Mouse (Mus musculus) neural tube, embryonic 11.5 days (tissue): ENCODE results near the gene Iqck. TPM values are rescaled to one million over a fixed set of nuclear protein-coding genes. Genes with fewer than 3 reads are reported as not detected.
A peak's percentile ranks its signal among the peaks of the same experiment; 100 is the strongest.

Experiments
- ATAC-seq: fragments of 200-750 bp; cut with Nextera tagmentation; 2 replicates; pipeline ENCODE4 v1.8.0; 2017; ENCODE audit warnings: moderate number of reproducible peaks, mild to moderate bottlenecking, moderate TSS enrichment, moderate library complexity; ENCODE audit not compliant: insufficient read depth, low FRiP score, low TSS enrichment
- DNase-seq: peaks from one replicate; pipeline ENCODE4 v3.0.0-alpha.2; 2015; ENCODE audit warnings: low spot score
- H3K27ac ChIP-seq: fragments of 300-500 bp; sonication (generic); 2 replicates; pipeline ENCODE4 v1.5.1; 2014; ENCODE audit warnings: low read depth, mild to moderate bottlenecking, low read length
- H3K27me3 ChIP-seq: fragments of 300-500 bp; sonication (generic); 2 replicates; pipeline ENCODE4 v1.6.1; 2014; ENCODE audit warnings: mild to moderate bottlenecking, low read length, mixed read lengths; ENCODE audit not compliant: control insufficient read depth, insufficient read depth
- H3K36me3 ChIP-seq: fragments of 300-500 bp; sonication (generic); 2 replicates; pipeline ENCODE4 v1.6.1; 2014; ENCODE audit warnings: mild to moderate bottlenecking, low read length, moderate library complexity, mixed read lengths; ENCODE audit not compliant: control insufficient read depth, insufficient read depth
- H3K4me1 ChIP-seq: fragments of 300-500 bp; sonication (generic); 2 replicates; pipeline ENCODE4 v1.6.1; 2014; ENCODE audit warnings: low read length, mixed read lengths; ENCODE audit not compliant: control insufficient read depth, insufficient read depth
- H3K4me2 ChIP-seq: fragments of 300-500 bp; sonication (generic); 2 replicates; pipeline ENCODE4 v1.6.1; 2014; ENCODE audit warnings: low read depth, mild to moderate bottlenecking, moderate library complexity
- H3K4me3 ChIP-seq: fragments of 300-500 bp; sonication (generic); 2 replicates; pipeline ENCODE4 v1.5.1; 2014; ENCODE audit warnings: low read depth, low read length
- H3K9ac ChIP-seq: fragments of 300-500 bp; sonication (generic); 2 replicates; pipeline ENCODE4 v1.6.1; 2014; ENCODE audit warnings: mild to moderate bottlenecking, low read length
- H3K9me3 ChIP-seq: fragments of 300-500 bp; sonication (generic); 2 replicates; pipeline ENCODE4 v1.6.1; 2016; ENCODE audit warnings: low read length; ENCODE audit not compliant: control insufficient read depth
- WGBS: fragments of 180-500 bp; shearing (Covaris S2); extraction: QIAGEN DNeasy Blood & Tissue Kit; methylation state at CpG from one replicate; pipeline ENCODE4 v1.1.7; 2014; 5-methylcytosine and 5-hydroxymethylcytosine counted together
- polyA plus RNA-seq: library from polyadenylated mRNA; unstranded; fragments of >200 nt; fragmentation: Nextera tagmentation; extraction: Ambion mirVana; gene quantifications from 2 replicates; pipeline ENCODE4 v1.2.1, GENCODE M21; 2014

Gene Iqck
- polyA plus RNA-seq, 1 experiment from 2014 or later, result 2.9 TPM

- ATAC-seq, result no peak
- H3K36me3 ChIP-seq, result no peaks in the 10 kb centered on the region
- no peak overlapping the region for H3K4me3 ChIP-seq
- no peaks in the 10 kb centered on the region for H3K4me1 ChIP-seq
- no peaks in the 10 kb centered on the region for H3K9me3 ChIP-seq
- no peak for DNase-seq
- no peak overlapping the region for H3K4me2 ChIP-seq
- no peak overlapping the region for H3K27ac ChIP-seq
- H3K27me3 ChIP-seq, result no peaks in the 10 kb centered on the region
- no peak overlapping the region for H3K9ac ChIP-seq
- 76% methylated on average over 2 of the region's 2 CpGs for WGBS
Observed at GRCm38 (mm10) chr7:119001965-119002364, 146.4 kb downstream of the Iqck start.

GRCm38 (mm10) chr7:119002501-119002900 lies 146.9 kb downstream of the Iqck start:
- ATAC-seq (no peak), DNase-seq (no peak)
- H3K4me2 ChIP-seq, result no peak overlapping the region
- H3K36me3 ChIP-seq, result no peaks in the 10 kb centered on the region
- no peaks in the 10 kb centered on the region for H3K9me3 ChIP-seq
- WGBS, result 76% methylated on average over 2 of the region's 2 CpGs
- H3K4me3 ChIP-seq, result no peak overlapping the region
- H3K9ac ChIP-seq, result no peak overlapping the region
- H3K27ac ChIP-seq, result no peak overlapping the region
- no peaks in the 10 kb centered on the region for H3K4me1 ChIP-seq
- no peaks in the 10 kb centered on the region for H3K27me3 ChIP-seq

GRCm38 (mm10) chr7:119010854-119011529 lies 155.4 kb downstream of the Iqck start:
- ATAC-seq, result no peak

GRCm38 (mm10) chr7:119015736-119016135 lies 160.2 kb downstream of the Iqck start:
- Histone ChIP-seq H3K4me2 (no peak overlapping the region), H3K27me3 (no peaks in the 10 kb centered on the region), H3K9ac (no peak overlapping the region), H3K4me3 (no peak overlapping the region), H3K9me3 (no peaks in the 10 kb centered on the region), H3K27ac (no peak overlapping the region), H3K36me3 (no peaks in the 10 kb centered on the region), H3K4me1 (no peaks in the 10 kb centered on the region)
- ATAC-seq (no peak), DNase-seq (peak; percentile 59)
- 0% methylated on average over 3 of the region's 3 CpGs for WGBS

More at GRCm38 (mm10) chr7:119010854-119011529, 155.4 kb downstream of the Iqck start:
- H3K9me3 ChIP-seq, result no peaks in the 10 kb centered on the region
- H3K9ac ChIP-seq, result no peak overlapping the region
- H3K27ac ChIP-seq, result no peak overlapping the region
- H3K36me3 ChIP-seq, result no peaks in the 10 kb centered on the region
- DNase-seq, result peak; percentile 72
- no peaks in the 10 kb centered on the region for H3K27me3 ChIP-seq
- no peak overlapping the region for H3K4me3 ChIP-seq
- no peaks in the 10 kb centered on the region for H3K4me1 ChIP-seq
- WGBS, result 22% methylated on average over 5 of the region's 5 CpGs
- H3K4me2 ChIP-seq, result no peak overlapping the region

GRCm38 (mm10) chr7:119019537-119019936 lies 164.0 kb downstream of the Iqck start:
- H3K27ac ChIP-seq, result no peak overlapping the region
- no peak overlapping the region for H3K4me2 ChIP-seq
- DNase-seq, result peak; percentile 84
- H3K27me3 ChIP-seq, result no peaks in the 10 kb centered on the region
- 20% methylated on average over 4 of the region's 4 CpGs for WGBS
- no peak overlapping the region for H3K4me3 ChIP-seq
- no peak overlapping the region for H3K9ac ChIP-seq
- ATAC-seq, result peak; percentile 72
- H3K9me3 ChIP-seq, result no peaks in the 10 kb centered on the region
- H3K36me3 ChIP-seq, result no peaks in the 10 kb centered on the region
- no peaks in the 10 kb centered on the region for H3K4me1 ChIP-seq

Other genes with a start within 250 kb of the Iqck start
- gene Gde1, start 150.0 kb upstream of the Iqck start, polyA plus RNA-seq, result 109 and 114 TPM in 2 replicates
- gene Ccp110, start 143.2 kb upstream of the Iqck start, polyA plus RNA-seq, result 20.7 and 22.1 TPM in 2 replicates
- 77.7 and 80.5 TPM in 2 replicates for gene Vps35l, start 115.5 kb upstream of the Iqck start, polyA plus RNA-seq
- 125 and 131 TPM in 2 replicates for gene Knop1, start 502 bp downstream of the Iqck start, polyA plus RNA-seq
- gene Gprc5b, start 139.5 kb downstream of the Iqck start, polyA plus RNA-seq, result 17.8 and 19.6 TPM in 2 replicates